Mouse (Mus musculus): ENCODE measurements around the gene Cyp2w1.

GRCm38 (mm10) chr5:139386047-139386446 is 33.6 kb downstream of the Cyp2w1 start:
- TF ChIP-seq GATA1 (IDR thresholded peaks at IDR 0.05; ENCODE audit: low read length) (no peak), TAL1 (IDR thresholded peaks at IDR 0.05; ENCODE audit: low read length) (no peak)

Data from erythroblast, embryonic 14.5 days (primary cell).